Mouse (Mus musculus): ENCODE measurements around the gene Ppp1r37. TPM values are rescaled to one million over a fixed set of nuclear protein-coding genes. Genes with fewer than 3 reads are reported as not detected.
A peak's percentile ranks its signal among the peaks of the same experiment; 100 is the strongest.
"Not testable (repeated sequence)": the region's sequence is repeated elsewhere in the genome, so short reads cannot be mapped to it uniquely, and the experiment has no call there.

Ppp1r37 gene
- 4.2 and 5.8 TPM in 2 replicates for polyA plus RNA-seq (2014; fragmentation: Nextera tagmentation; extraction: Ambion mirVana)

- peak within 1 kb of the TSS; percentile 76 for H3K27ac ChIP-seq (ENCODE audit: low read depth, low read length)
- ATAC-seq (ENCODE audit: low FRiP score): peak; percentile 48; the same call in 1 of the 2 replicates
- H3K4me1 ChIP-seq (replicated peaks; ENCODE audit: control insufficient read depth, insufficient read depth, low read length): peaks cover 10% of the 10 kb centered on the region
- peak within 1 kb of the TSS; percentile 81 for H3K9ac ChIP-seq (ENCODE audit: low read depth, low read length)
- no peaks in the 10 kb centered on the region for H3K9me3 ChIP-seq (ENCODE audit: control insufficient read depth, low read length)
- no peaks in the 10 kb centered on the region for H3K27me3 ChIP-seq (ENCODE audit: control insufficient read depth, insufficient read depth, low read length)
- DNase-seq (ENCODE audit: low spot score): peak; percentile 54
- WGBS: 5% methylated on average over 19 of the region's 19 CpGs
- H3K36me3 ChIP-seq (ENCODE audit: control insufficient read depth, insufficient read depth, low read length): peaks cover 8% of the 10 kb centered on the region
- peak within 1 kb of the TSS; percentile 85 for H3K4me3 ChIP-seq (ENCODE audit: low read depth, low read length)
- H3K4me2 ChIP-seq (replicated peaks; ENCODE audit: low read depth, low read length): peak within 1 kb of the TSS; percentile 96
These were observed at the start of gene Ppp1r37 for GRCm38 (mm10) chr7:19562643-19563410. Gene Ppp1r37, minus strand, starts transcription at chr7:19563076.

- H3K4me3 ChIP-seq (ENCODE audit: low read depth, low read length): no peak overlapping the region
- 77% methylated on average over 5 of the region's 5 CpGs for WGBS
- no peak overlapping the region for H3K27ac ChIP-seq (ENCODE audit: low read depth, low read length)
- ATAC-seq (ENCODE audit: low FRiP score) (no peak), DNase-seq (ENCODE audit: low spot score) (no peak)
- no peaks in the 10 kb centered on the region for H3K27me3 ChIP-seq (ENCODE audit: control insufficient read depth, insufficient read depth, low read length)
- no peak overlapping the region for H3K9ac ChIP-seq (ENCODE audit: low read depth, low read length)
- no peaks in the 10 kb centered on the region for H3K36me3 ChIP-seq (ENCODE audit: control insufficient read depth, insufficient read depth, low read length)
- H3K4me2 ChIP-seq (replicated peaks; ENCODE audit: low read depth, low read length): no peak overlapping the region
- no peaks in the 10 kb centered on the region for H3K9me3 ChIP-seq (ENCODE audit: control insufficient read depth, low read length)
- H3K4me1 ChIP-seq (replicated peaks; ENCODE audit: control insufficient read depth, insufficient read depth, low read length): no peaks in the 10 kb centered on the region
These were observed 48.1 kb upstream of the Ppp1r37 start for GRCm38 (mm10) chr7:19610969-19611368.

GRCm38 (mm10) chr7:19609641-19610332 is 46.9 kb upstream of the Ppp1r37 start:
- DNase-seq (ENCODE audit: low spot score) (no peak), ATAC-seq (ENCODE audit: low FRiP score) (no peak)
- Histone ChIP-seq H3K4me2 (replicated peaks; ENCODE audit: low read depth, low read length) (no peak overlapping the region), H3K9me3 (ENCODE audit: control insufficient read depth, low read length) (no peaks in the 10 kb centered on the region), H3K27me3 (ENCODE audit: control insufficient read depth, insufficient read depth, low read length) (no peaks in the 10 kb centered on the region), H3K4me1 (replicated peaks; ENCODE audit: control insufficient read depth, insufficient read depth, low read length) (no peaks in the 10 kb centered on the region), H3K36me3 (ENCODE audit: control insufficient read depth, insufficient read depth, low read length) (no peaks in the 10 kb centered on the region), H3K9ac (ENCODE audit: low read depth, low read length) (no peak overlapping the region), H3K4me3 (ENCODE audit: low read depth, low read length) (no peak overlapping the region), H3K27ac (ENCODE audit: low read depth, low read length) (no peak overlapping the region)
- WGBS: 93% methylated on average over 12 of the region's 12 CpGs

GRCm38 (mm10) chr7:19607291-19607690 is 44.4 kb upstream of the Ppp1r37 start:
- no peaks in the 10 kb centered on the region for H3K9me3 ChIP-seq (ENCODE audit: control insufficient read depth, low read length)
- H3K36me3 ChIP-seq (ENCODE audit: control insufficient read depth, insufficient read depth, low read length): no peaks in the 10 kb centered on the region
- peaks cover 6% of the 10 kb centered on the region for H3K4me1 ChIP-seq (replicated peaks; ENCODE audit: control insufficient read depth, insufficient read depth, low read length)
- DNase-seq (ENCODE audit: low spot score): no peak
- no peak overlapping the region for H3K27ac ChIP-seq (ENCODE audit: low read depth, low read length)
- 84% methylated on average over 5 of the region's 5 CpGs for WGBS
- no peak overlapping the region for H3K9ac ChIP-seq (ENCODE audit: low read depth, low read length)
- no peaks in the 10 kb centered on the region for H3K27me3 ChIP-seq (ENCODE audit: control insufficient read depth, insufficient read depth, low read length)
- no peak overlapping the region for H3K4me3 ChIP-seq (ENCODE audit: low read depth, low read length)
- ATAC-seq (ENCODE audit: low FRiP score): no peak
- no peak overlapping the region for H3K4me2 ChIP-seq (replicated peaks; ENCODE audit: low read depth, low read length)

GRCm38 (mm10) chr7:19604606-19605214 is 41.8 kb upstream of the Ppp1r37 start:
- H3K4me3 ChIP-seq (ENCODE audit: low read depth, low read length): peak overlapping the region; percentile 99
- DNase-seq (ENCODE audit: low spot score); H3K27me3 ChIP-seq (ENCODE audit: control insufficient read depth, insufficient read depth, low read length); H3K27ac ChIP-seq (ENCODE audit: low read depth, low read length); H3K9me3 ChIP-seq (ENCODE audit: control insufficient read depth, low read length); H3K4me1 ChIP-seq (replicated peaks; ENCODE audit: control insufficient read depth, insufficient read depth, low read length); H3K36me3 ChIP-seq (ENCODE audit: control insufficient read depth, insufficient read depth, low read length): not testable (repeated sequence)
- 58% methylated on average over 10 of the region's 10 CpGs for WGBS
- H3K4me2 ChIP-seq (replicated peaks; ENCODE audit: low read depth, low read length): peak overlapping the region; percentile 93
- ATAC-seq (ENCODE audit: low FRiP score): peak; percentile 3; the same call in 1 of the 2 replicates
- H3K9ac ChIP-seq (ENCODE audit: low read depth, low read length): peak overlapping the region; percentile 93; the same call in 1 of the 2 replicates

- WGBS: 1% methylated on average over 44 of the region's 57 CpGs
- DNase-seq (ENCODE audit: low spot score) (peak; percentile 97), ATAC-seq (ENCODE audit: low FRiP score) (peak; percentile 93)
- Histone ChIP-seq H3K36me3 (ENCODE audit: control insufficient read depth, insufficient read depth, low read length) (no peaks in the 10 kb centered on the region), H3K4me1 (replicated peaks; ENCODE audit: control insufficient read depth, insufficient read depth, low read length) (peaks cover 6% of the 10 kb centered on the region), H3K27me3 (ENCODE audit: control insufficient read depth, insufficient read depth, low read length) (no peaks in the 10 kb centered on the region), H3K27ac (ENCODE audit: low read depth, low read length) (peak within 1 kb of the TSS; percentile 67), H3K4me3 (ENCODE audit: low read depth, low read length) (peak within 1 kb of the TSS; percentile 99), H3K9ac (ENCODE audit: low read depth, low read length) (peak within 1 kb of the TSS; percentile 93), H3K4me2 (replicated peaks; ENCODE audit: low read depth, low read length) (peak within 1 kb of the TSS; percentile 93), H3K9me3 (ENCODE audit: control insufficient read depth, low read length) (no peaks in the 10 kb centered on the region)
These were observed 41.2 kb upstream of the Ppp1r37 start, which contains the start of gene Clasrp for GRCm38 (mm10) chr7:19603849-19604605. Gene Clasrp, minus strand, starts transcription at chr7:19604486.

- Histone ChIP-seq H3K9me3 (ENCODE audit: control insufficient read depth, low read length) (no peaks in the 10 kb centered on the region), H3K4me2 (replicated peaks; ENCODE audit: low read depth, low read length) (peak overlapping the region; percentile 93), H3K4me3 (ENCODE audit: low read depth, low read length) (no peak overlapping the region; the same call in 1 of the 2 replicates), H3K4me1 (replicated peaks; ENCODE audit: control insufficient read depth, insufficient read depth, low read length) (peaks cover 6% of the 10 kb centered on the region), H3K27ac (ENCODE audit: low read depth, low read length) (no peak overlapping the region), H3K9ac (ENCODE audit: low read depth, low read length) (peak overlapping the region; percentile 11; the same call in 1 of the 2 replicates), H3K27me3 (ENCODE audit: control insufficient read depth, insufficient read depth, low read length) (no peaks in the 10 kb centered on the region), H3K36me3 (ENCODE audit: control insufficient read depth, insufficient read depth, low read length) (no peaks in the 10 kb centered on the region)
- no peak for DNase-seq (ENCODE audit: low spot score)
- ATAC-seq (ENCODE audit: low FRiP score): no peak
- 83% methylated on average over 12 of the region's 12 CpGs for WGBS
These were observed 40.2 kb upstream of the Ppp1r37 start for GRCm38 (mm10) chr7:19603055-19603454.

- H3K27ac ChIP-seq (ENCODE audit: low read depth, low read length): no peak overlapping the region
- 0 out of 2 replicates have a peak overlapping the region, but pooled peaks have one; percentile 34 for H3K9ac ChIP-seq (ENCODE audit: low read depth, low read length)
- DNase-seq (ENCODE audit: low spot score) (no peak), ATAC-seq (ENCODE audit: low FRiP score) (no peak)
- 66% methylated on average over 5 of the region's 5 CpGs for WGBS
- no peak overlapping the region for H3K4me3 ChIP-seq (ENCODE audit: low read depth, low read length)
- peaks cover 6% of the 10 kb centered on the region for H3K4me1 ChIP-seq (replicated peaks; ENCODE audit: control insufficient read depth, insufficient read depth, low read length)
- H3K4me2 ChIP-seq (replicated peaks; ENCODE audit: low read depth, low read length): no peak overlapping the region
- H3K27me3 ChIP-seq (ENCODE audit: control insufficient read depth, insufficient read depth, low read length): no peaks in the 10 kb centered on the region
- H3K36me3 ChIP-seq (ENCODE audit: control insufficient read depth, insufficient read depth, low read length): no peaks in the 10 kb centered on the region
- H3K9me3 ChIP-seq (ENCODE audit: control insufficient read depth, low read length): no peaks in the 10 kb centered on the region
These were observed 37.7 kb upstream of the Ppp1r37 start for GRCm38 (mm10) chr7:19600562-19600961.
